Mouse (Mus musculus): ENCODE measurements around the gene Psg19.

DNA sequence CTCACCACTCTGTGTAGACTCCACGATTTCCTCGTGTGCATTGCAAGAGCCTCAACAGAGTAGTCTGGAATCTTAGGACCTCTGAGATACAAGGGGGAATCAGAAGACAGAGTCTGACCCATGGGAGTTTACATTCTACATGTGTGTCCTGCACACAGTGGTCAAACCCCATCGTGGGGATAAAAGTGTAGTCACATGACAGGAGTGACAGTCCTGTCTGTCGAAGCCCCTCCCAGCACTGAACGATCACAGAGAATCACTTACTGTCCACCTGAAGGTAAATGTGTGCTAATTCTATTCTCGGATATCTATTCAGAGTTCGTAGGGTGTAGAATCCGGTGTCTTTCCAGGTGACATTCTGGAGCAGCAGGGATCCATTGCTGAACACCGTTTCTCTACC is 20.0 kb upstream of the Psg19 start:
- no peak for TF ChIP-seq POLR2A (IDR thresholded peaks at IDR 0.05; ENCODE audit: low read depth, low read length)
- no peak for TF ChIP-seq CTCF (IDR thresholded peaks at IDR 0.05; ENCODE audit: extremely low read depth, insufficient read length, insufficient replicate concordance, low read depth, low read length)

All from small intestine, adult 2 months (tissue).